Comparison of ENCODE assay signal across 9 mouse cellular contexts in the genomic region with DNA sequence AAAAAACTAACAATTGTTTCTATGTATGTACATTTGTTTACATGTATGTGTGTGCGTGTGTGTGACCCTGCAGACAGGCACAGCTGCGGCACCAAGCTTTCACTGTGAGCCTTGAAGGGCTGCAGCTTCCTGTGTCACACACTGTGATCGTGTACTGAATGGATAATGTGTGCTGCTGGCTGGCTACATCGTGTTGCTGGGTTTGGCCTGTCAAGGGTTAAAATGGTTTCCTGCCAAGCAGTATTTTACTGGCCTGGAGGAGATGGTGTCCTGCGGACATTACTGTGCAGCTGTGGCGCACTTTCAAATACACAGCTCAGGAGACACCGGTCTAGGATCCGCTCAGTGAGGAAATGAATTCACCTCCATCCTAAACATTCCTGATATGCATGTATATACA. TPM values are rescaled to one million over a fixed set of nuclear protein-coding genes. Genes with fewer than 3 reads are reported as not detected.
DNase-seq lines count a peak whose midpoint lies in the region; ATAC-seq lines count a peak whose summit lies in the region.
"Had no signal": no experiment of that assay in that cellular context is flagged by ENCODE, and none has a peak within 500 bp of the region (broad histone marks: within the 10 kb centered on the region; RNA-seq: fewer than 3 reads in every experiment).

No protein-coding gene starts in this region.

- H3K4me1 ChIP-seq in kidney, embryonic 16.5 days (ENCODE audit: insufficient read depth, low read length): 0 out of 2 replicates have a peak, but pooled peaks cover 2% of the 10 kb centered on the region
- peaks cover 16% of the 10 kb centered on the region for H3K4me1 ChIP-seq in hindbrain, embryonic 14.5 days (replicated peaks; ENCODE audit: control insufficient read depth, insufficient read depth, low read length)
- peaks cover 18% of the 10 kb centered on the region for H3K4me1 ChIP-seq in midbrain, embryonic 13.5 days (replicated peaks)
- H3K4me1 ChIP-seq: liver, embryonic 13.5 days had no signal

- no peak overlapping the region for H3K27ac ChIP-seq in kidney, embryonic 16.5 days (ENCODE audit: low read length)
- peak overlapping the region; percentile 54; the same call in 1 of the 2 replicates for H3K27ac ChIP-seq in hindbrain, embryonic 14.5 days
- peak overlapping the region; percentile 65 for H3K27ac ChIP-seq in midbrain, embryonic 13.5 days
- H3K27ac ChIP-seq: liver, embryonic 13.5 days had no signal

- H3K27me3 ChIP-seq in kidney, embryonic 16.5 days (ENCODE audit: insufficient read depth, low read length): no peaks in the 10 kb centered on the region
- H3K27me3 ChIP-seq in hindbrain, embryonic 14.5 days (ENCODE audit: control insufficient read depth, insufficient read depth, low read length): no peaks in the 10 kb centered on the region
- no peaks in the 10 kb centered on the region for H3K27me3 ChIP-seq in midbrain, embryonic 13.5 days

- peak; percentile 75 for ATAC-seq in kidney, embryonic 16.5 days (ENCODE audit: low FRiP score, low TSS enrichment)
- ATAC-seq in hindbrain, embryonic 14.5 days (ENCODE audit: low FRiP score): peak; percentile 87
- ATAC-seq in midbrain, embryonic 13.5 days: peak; percentile 88
- ATAC-seq in CD4-positive, CD25-positive, alpha-beta regulatory T cell, adult 4 months: no peak

- no peak for DNase-seq in kidney, postnatal 14 days
- DNase-seq in cerebellum, postnatal 25 days: peak; percentile 36 to 41
- DNase-seq in hindbrain, embryonic 14.5 days (ENCODE audit: low spot score): peak; percentile 85
- DNase-seq in urinary bladder, adult 18-20 months (ENCODE audit: low spot score in 2 of 2): no peak
- DNase-seq in adrenal gland, postnatal 25 days: no peak
- DNase-seq: liver, embryonic 13.5 days had no signal

- peaks cover 12% of the 10 kb centered on the region for H3K36me3 ChIP-seq in kidney, embryonic 16.5 days (ENCODE audit: insufficient read depth, low read length)
- peaks cover 13% of the 10 kb centered on the region for H3K36me3 ChIP-seq in hindbrain, embryonic 14.5 days (replicated peaks; ENCODE audit: control insufficient read depth, insufficient read depth)
- peaks cover 15% of the 10 kb centered on the region for H3K36me3 ChIP-seq in midbrain, embryonic 13.5 days
- H3K36me3 ChIP-seq: liver, embryonic 13.5 days had no signal

- no peak overlapping the region for H3K9ac ChIP-seq in kidney, embryonic 16.5 days (replicated peaks; ENCODE audit: low read length)
- H3K9ac ChIP-seq in hindbrain, embryonic 14.5 days: 0 out of 2 replicates have a peak overlapping the region, but pooled peaks have one; percentile 24
- H3K9ac ChIP-seq in midbrain, embryonic 13.5 days (replicated peaks): peak overlapping the region; percentile 32; the same call in 1 of the 2 replicates
- H3K9ac ChIP-seq: liver, embryonic 13.5 days had no signal

- H3K4me3 ChIP-seq in kidney, embryonic 16.5 days (ENCODE audit: low read length): no peak overlapping the region
- peak overlapping the region; percentile 13; the same call in 1 of the 2 replicates for H3K4me3 ChIP-seq in hindbrain, embryonic 14.5 days (replicated peaks; ENCODE audit: low read length)
- no peak overlapping the region for H3K4me3 ChIP-seq in midbrain, embryonic 13.5 days (replicated peaks)
- H3K4me3 ChIP-seq: liver, embryonic 13.5 days had no signal

- H3K4me2 ChIP-seq in kidney, embryonic 16.5 days (replicated peaks; ENCODE audit: low read depth, low read length): no peak overlapping the region
- peak overlapping the region; percentile 40 for H3K4me2 ChIP-seq in hindbrain, embryonic 14.5 days (replicated peaks)
- peak overlapping the region; percentile 36 for H3K4me2 ChIP-seq in midbrain, embryonic 13.5 days (replicated peaks)
- H3K4me2 ChIP-seq: liver, embryonic 13.5 days had no signal

- 29% methylated on average over 8 of the region's 8 CpGs for WGBS in kidney, embryonic 16.5 days
- 13% methylated on average over 8 of the region's 8 CpGs for whole genome bisulfite sequencing in hindbrain, embryonic 14.5 days
- whole genome bisulfite sequencing in midbrain, embryonic 13.5 days: 23% methylated on average over 8 of the region's 8 CpGs

- H3K9me3 ChIP-seq in kidney, embryonic 16.5 days (ENCODE audit: low read length): peaks cover 20% of the 10 kb centered on the region
- peaks cover 36% of the 10 kb centered on the region for H3K9me3 ChIP-seq in hindbrain, embryonic 14.5 days (ENCODE audit: control insufficient read depth, low read length)
- H3K9me3 ChIP-seq in midbrain, embryonic 13.5 days: peaks cover 19% of the 10 kb centered on the region
- H3K9me3 ChIP-seq: liver, embryonic 13.5 days had no signal

RNA-seq across cellular contexts. Expression of gene Nap1l5, which starts 3.7 kb away (rescaled TPM):
- polyA plus RNA-seq in kidney, embryonic 16.5 days (2015; fragmentation: Nextera tagmentation; extraction: Ambion mirVana): 0.85 and 1.8 TPM in 2 replicates
- polyA plus RNA-seq in hindbrain, embryonic 14.5 days (2014; fragmentation: Nextera tagmentation; extraction: Ambion mirVana): 338 and 425 TPM in 2 replicates
- polyA plus RNA-seq in midbrain, embryonic 13.5 days (2015; fragmentation: Nextera tagmentation; extraction: Ambion mirVana): 135 and 148 TPM in 2 replicates
- total RNA-seq in adrenal gland, postnatal 25 days (2021): 33.5 TPM in 2 replicates
- not detected for polyA plus RNA-seq in CD4-positive, CD25-positive, alpha-beta regulatory T cell, adult 4 months (2017; shearing (Covaris generic))

Comparison
In these comparisons a context has a peak if more than half of its experiments do, and no peak if none do; other contexts are left out.
1. DNase-seq: peak in cerebellum, postnatal 25 days (2 of 2) and hindbrain, embryonic 14.5 days (single experiment); none in kidney, postnatal 14 days (single experiment), urinary bladder, adult 18-20 months (0 of 2) and adrenal gland, postnatal 25 days (single experiment).
2. RNA of gene Nap1l5, which starts 3.7 kb away (polyA plus RNA-seq): 338 to 425 TPM in hindbrain, embryonic 14.5 days and 135 to 148 TPM in midbrain, embryonic 13.5 days; 0.85 to 1.8 TPM in kidney, embryonic 16.5 days and not detected in CD4-positive, CD25-positive, alpha-beta regulatory T cell, adult 4 months; every median in the first group is over 10 times any median in the second.